Mouse (Mus musculus): ENCODE results near the gene Gm37240. TPM values are rescaled to one million over a fixed set of nuclear protein-coding genes. Genes with fewer than 3 reads are reported as not detected.

Gm37240 gene
- polyA plus RNA-seq, 1 experiment from 2014 or later: 3.3 TPM

- Histone ChIP-seq H3K9ac (ENCODE audit: low read depth, low read length) (no peak overlapping the region), H3K27me3 (replicated peaks; ENCODE audit: control insufficient read depth, insufficient read depth, low read length) (no peaks in the 10 kb centered on the region), H3K36me3 (ENCODE audit: control insufficient read depth, insufficient read depth) (no peaks in the 10 kb centered on the region), H3K4me3 (ENCODE audit: low read depth, low read length) (no peak overlapping the region), H3K9me3 (ENCODE audit: control insufficient read depth) (no peaks in the 10 kb centered on the region), H3K27ac (ENCODE audit: low read depth, low read length) (no peak overlapping the region), H3K4me2 (replicated peaks; ENCODE audit: low read depth) (no peak overlapping the region), H3K4me1 (replicated peaks; ENCODE audit: control insufficient read depth, insufficient read depth, low read length) (no peaks in the 10 kb centered on the region)
- no peak for TF ChIP-seq CTCF (IDR thresholded peaks at IDR 0.05; ENCODE audit: low read depth)
- no peak for ATAC-seq
- 98% methylated on average over 3 of the region's 3 CpGs for WGBS
These were observed 32.3 kb downstream of the Gm37240 start for GRCm38 (mm10) chr3:85855043-85855442.

- 90% methylated on average over 6 of the region's 6 CpGs for WGBS
- H3K36me3 ChIP-seq (ENCODE audit: control insufficient read depth, insufficient read depth): no peaks in the 10 kb centered on the region
- H3K27me3 ChIP-seq (replicated peaks; ENCODE audit: control insufficient read depth, insufficient read depth, low read length): no peaks in the 10 kb centered on the region
- TF ChIP-seq CTCF (IDR thresholded peaks at IDR 0.05; ENCODE audit: low read depth): no peak
- no peaks in the 10 kb centered on the region for H3K9me3 ChIP-seq (ENCODE audit: control insufficient read depth)
- ATAC-seq: no peak
- no peak overlapping the region for H3K27ac ChIP-seq (ENCODE audit: low read depth, low read length)
- no peak overlapping the region for H3K4me3 ChIP-seq (ENCODE audit: low read depth, low read length)
- no peak overlapping the region for H3K4me2 ChIP-seq (replicated peaks; ENCODE audit: low read depth)
- no peaks in the 10 kb centered on the region for H3K4me1 ChIP-seq (replicated peaks; ENCODE audit: control insufficient read depth, insufficient read depth, low read length)
- no peak overlapping the region for H3K9ac ChIP-seq (ENCODE audit: low read depth, low read length)
These were observed 33.2 kb downstream of the Gm37240 start for GRCm38 (mm10) chr3:85854143-85854542.

GRCm38 (mm10) chr3:85853715-85854114 lies 33.6 kb downstream of the Gm37240 start:
- H3K9me3 ChIP-seq (ENCODE audit: control insufficient read depth): no peaks in the 10 kb centered on the region
- TF ChIP-seq CTCF (IDR thresholded peaks at IDR 0.05; ENCODE audit: low read depth): no peak
- H3K27ac ChIP-seq (ENCODE audit: low read depth, low read length): no peak overlapping the region
- H3K9ac ChIP-seq (ENCODE audit: low read depth, low read length): no peak overlapping the region
- 89% methylated on average over 4 of the region's 4 CpGs for WGBS
- H3K4me1 ChIP-seq (replicated peaks; ENCODE audit: control insufficient read depth, insufficient read depth, low read length): no peaks in the 10 kb centered on the region
- H3K4me3 ChIP-seq (ENCODE audit: low read depth, low read length): no peak overlapping the region
- no peak for ATAC-seq
- no peaks in the 10 kb centered on the region for H3K36me3 ChIP-seq (ENCODE audit: control insufficient read depth, insufficient read depth)
- no peaks in the 10 kb centered on the region for H3K27me3 ChIP-seq (replicated peaks; ENCODE audit: control insufficient read depth, insufficient read depth, low read length)
- H3K4me2 ChIP-seq (replicated peaks; ENCODE audit: low read depth): no peak overlapping the region

- Histone ChIP-seq H3K27ac (ENCODE audit: low read depth, low read length) (no peak overlapping the region), H3K9me3 (ENCODE audit: control insufficient read depth) (no peaks in the 10 kb centered on the region), H3K4me3 (ENCODE audit: low read depth, low read length) (no peak overlapping the region), H3K9ac (ENCODE audit: low read depth, low read length) (no peak overlapping the region), H3K4me2 (replicated peaks; ENCODE audit: low read depth) (no peak overlapping the region), H3K27me3 (replicated peaks; ENCODE audit: control insufficient read depth, insufficient read depth, low read length) (no peaks in the 10 kb centered on the region), H3K4me1 (replicated peaks; ENCODE audit: control insufficient read depth, insufficient read depth, low read length) (no peaks in the 10 kb centered on the region), H3K36me3 (ENCODE audit: control insufficient read depth, insufficient read depth) (no peaks in the 10 kb centered on the region)
- ATAC-seq: no peak
- TF ChIP-seq CTCF (IDR thresholded peaks at IDR 0.05; ENCODE audit: low read depth): no peak
- 64% methylated on average over 1 of the region's 1 CpGs for WGBS
These were observed 37.2 kb downstream of the Gm37240 start for GRCm38 (mm10) chr3:85850079-85850478.

DNA sequence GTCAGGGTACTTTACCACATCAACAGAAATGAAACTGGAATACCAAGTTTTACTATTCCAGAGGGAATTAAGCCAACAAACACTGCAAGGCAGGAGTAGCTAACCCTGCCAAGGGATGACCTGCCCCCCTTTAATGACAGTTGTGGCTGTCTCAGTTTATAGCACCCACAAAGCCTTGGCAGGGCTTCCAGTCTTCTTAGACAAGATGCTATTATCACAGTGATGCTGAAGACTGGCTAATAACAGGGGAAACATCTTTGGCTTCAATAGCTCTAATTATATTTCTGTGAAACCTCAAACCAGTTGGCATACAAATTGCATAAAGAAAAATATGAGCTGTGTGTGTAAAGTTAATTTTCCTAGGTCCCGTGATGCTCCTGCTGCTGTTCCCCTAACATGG lies 41.0 kb downstream of the Gm37240 start:
- no peak for ATAC-seq
- no peak overlapping the region for H3K9ac ChIP-seq (ENCODE audit: low read depth, low read length)

DNA sequence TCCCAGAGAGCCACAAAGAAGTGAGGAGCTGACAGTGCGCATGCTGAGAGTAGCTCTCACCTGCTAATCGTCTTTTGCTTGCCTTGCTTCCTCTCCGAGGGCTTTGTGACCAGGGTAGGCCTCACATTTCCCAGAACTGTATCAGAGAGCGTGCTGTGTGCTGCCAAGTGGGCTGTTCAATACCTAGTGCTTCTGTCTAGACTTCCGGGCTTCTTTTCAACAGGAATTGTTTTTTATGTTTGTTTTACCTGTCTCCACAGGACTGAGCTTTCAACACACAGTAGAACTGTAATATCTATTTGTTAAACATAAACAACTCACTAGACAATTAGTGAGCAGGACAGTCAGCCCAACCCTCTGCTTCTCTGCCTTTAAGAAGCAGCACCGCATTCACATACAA lies 42.0 kb downstream of the Gm37240 start:
- TF ChIP-seq CTCF (IDR thresholded peaks at IDR 0.05; ENCODE audit: low read depth): no peak
- Histone ChIP-seq H3K4me3 (ENCODE audit: low read depth, low read length) (no peak overlapping the region), H3K27me3 (replicated peaks; ENCODE audit: control insufficient read depth, insufficient read depth, low read length) (no peaks in the 10 kb centered on the region), H3K9ac (ENCODE audit: low read depth, low read length) (no peak overlapping the region), H3K9me3 (ENCODE audit: control insufficient read depth) (no peaks in the 10 kb centered on the region), H3K27ac (ENCODE audit: low read depth, low read length) (no peak overlapping the region), H3K4me1 (replicated peaks; ENCODE audit: control insufficient read depth, insufficient read depth, low read length) (no peaks in the 10 kb centered on the region), H3K4me2 (replicated peaks; ENCODE audit: low read depth) (no peak overlapping the region), H3K36me3 (ENCODE audit: control insufficient read depth, insufficient read depth) (no peaks in the 10 kb centered on the region)
- WGBS: 65% methylated on average over 6 of the region's 6 CpGs
- ATAC-seq: no peak

More for the DNA sequence above, 41.0 kb downstream of the Gm37240 start:
- H3K27ac ChIP-seq (ENCODE audit: low read depth, low read length): no peak overlapping the region
- no peak overlapping the region for H3K4me3 ChIP-seq (ENCODE audit: low read depth, low read length)
- WGBS: 94% methylated on average over 1 of the region's 1 CpGs
- H3K4me1 ChIP-seq (replicated peaks; ENCODE audit: control insufficient read depth, insufficient read depth, low read length): no peaks in the 10 kb centered on the region
- no peaks in the 10 kb centered on the region for H3K9me3 ChIP-seq (ENCODE audit: control insufficient read depth)
- no peak overlapping the region for H3K4me2 ChIP-seq (replicated peaks; ENCODE audit: low read depth)
- no peaks in the 10 kb centered on the region for H3K27me3 ChIP-seq (replicated peaks; ENCODE audit: control insufficient read depth, insufficient read depth, low read length)
- TF ChIP-seq CTCF (IDR thresholded peaks at IDR 0.05; ENCODE audit: low read depth): no peak
- no peaks in the 10 kb centered on the region for H3K36me3 ChIP-seq (ENCODE audit: control insufficient read depth, insufficient read depth)

GRCm38 (mm10) chr3:85842881-85843218 lies 44.5 kb downstream of the Gm37240 start:
- Histone ChIP-seq H3K9me3 (ENCODE audit: control insufficient read depth) (no peaks in the 10 kb centered on the region), H3K27me3 (replicated peaks; ENCODE audit: control insufficient read depth, insufficient read depth, low read length) (no peaks in the 10 kb centered on the region), H3K4me1 (replicated peaks; ENCODE audit: control insufficient read depth, insufficient read depth, low read length) (no peaks in the 10 kb centered on the region), H3K4me3 (ENCODE audit: low read depth, low read length) (no peak overlapping the region), H3K36me3 (ENCODE audit: control insufficient read depth, insufficient read depth) (no peaks in the 10 kb centered on the region), H3K27ac (ENCODE audit: low read depth, low read length) (no peak overlapping the region), H3K4me2 (replicated peaks; ENCODE audit: low read depth) (no peak overlapping the region), H3K9ac (ENCODE audit: low read depth, low read length) (no peak overlapping the region)
- no peak for TF ChIP-seq CTCF (IDR thresholded peaks at IDR 0.05; ENCODE audit: low read depth)
- ATAC-seq: no peak

All from intestine, postnatal 0 days (tissue).